Mouse (Mus musculus) hindbrain, embryonic 11.5 days (tissue): ENCODE measurements around the gene Luc7l3. TPM values are rescaled to one million over a fixed set of nuclear protein-coding genes. Genes with fewer than 3 reads are reported as not detected.

Source experiments
- ATAC-seq: fragments of 200-750 bp; cut with Nextera tagmentation; 2 replicates; pipeline ENCODE4 v1.8.0; 2017; ENCODE audit warnings: mild to moderate bottlenecking, moderate TSS enrichment, moderate library complexity; ENCODE audit not compliant: low FRiP score
- DNase-seq: peaks from one replicate; pipeline ENCODE4 v3.0.0-alpha.2; 2015; ENCODE audit warnings: low spot score
- H3K27ac ChIP-seq: fragments of 300-500 bp; sonication (generic); 2 replicates; pipeline ENCODE4 v1.5.1; 2014; ENCODE audit warnings: mild to moderate bottlenecking, low read depth, low read length
- H3K27me3 ChIP-seq: fragments of 300-500 bp; sonication (generic); 2 replicates; pipeline ENCODE4 v1.6.1; 2014; ENCODE audit warnings: mild to moderate bottlenecking, low read length, moderate library complexity, mixed read lengths; ENCODE audit not compliant: control insufficient read depth, insufficient read depth
- H3K36me3 ChIP-seq: fragments of 300-500 bp; sonication (generic); 2 replicates; pipeline ENCODE4 v1.6.1; 2014; ENCODE audit warnings: mild to moderate bottlenecking, low read length, moderate library complexity, mixed read lengths; ENCODE audit not compliant: control insufficient read depth, insufficient read depth
- H3K4me1 ChIP-seq: fragments of 300-500 bp; sonication (generic); replicated peaks from 2 replicates; pipeline ENCODE4 v1.6.1; 2014; ENCODE audit warnings: low read length, mixed read lengths; ENCODE audit not compliant: control insufficient read depth, insufficient read depth
- H3K4me2 ChIP-seq: fragments of 300-500 bp; sonication (generic); replicated peaks from 2 replicates; pipeline ENCODE4 v1.6.1; 2014; ENCODE audit warnings: mild to moderate bottlenecking, low read depth, low read length
- H3K4me3 ChIP-seq: fragments of 300-500 bp; sonication (generic); 2 replicates; pipeline ENCODE4 v1.5.1; 2014; ENCODE audit warnings: low read depth, low read length
- H3K9ac ChIP-seq: fragments of 300-500 bp; sonication (generic); 2 replicates; pipeline ENCODE4 v1.6.1; 2014; ENCODE audit warnings: low read depth, low read length
- H3K9me3 ChIP-seq: fragments of 300-500 bp; sonication (generic); 2 replicates; pipeline ENCODE4 v1.6.1; 2016; ENCODE audit warnings: low read length; ENCODE audit not compliant: control insufficient read depth
- WGBS: fragments of 180-500 bp; shearing (Covaris S2); extraction: QIAGEN DNeasy Blood & Tissue Kit; methylation state at CpG from one replicate; pipeline ENCODE4 v1.1.7; 2014; 5-methylcytosine and 5-hydroxymethylcytosine counted together
- polyA plus RNA-seq: library from polyadenylated mRNA; unstranded; fragments of >200 nt; fragmentation: Nextera tagmentation; extraction: Ambion mirVana; gene quantifications from 2 replicates; pipeline ENCODE4 v1.2.1, GENCODE M21; 2014

Gene Luc7l3
- 118 and 125 TPM in 2 replicates for polyA plus RNA-seq

GRCm38 (mm10) chr11:94321931-94322400 is at the start of gene Luc7l3:
Luc7l3 (minus strand) TSS chr11:94321988.
- peak within 1 kb of the TSS; percentile 92 for H3K4me3 ChIP-seq
- under 1% methylated on average over 36 of the region's 36 CpGs for WGBS
- no peaks in the 10 kb centered on the region; the same call in 1 of the 2 replicates for H3K4me1 ChIP-seq
- H3K27me3 ChIP-seq, result no peaks in the 10 kb centered on the region
- H3K36me3 ChIP-seq, result no peaks in the 10 kb centered on the region
- peak; percentile 95 for ATAC-seq
- H3K4me2 ChIP-seq, result peak within 1 kb of the TSS; percentile 75
- peak; percentile 96 for DNase-seq
- peak within 1 kb of the TSS; percentile 93 for H3K27ac ChIP-seq
- H3K9ac ChIP-seq, result peak within 1 kb of the TSS; percentile 98
- H3K9me3 ChIP-seq, result no peaks in the 10 kb centered on the region

GRCm38 (mm10) chr11:94370809-94371208 is 49.0 kb upstream of the Luc7l3 start:
- DNase-seq (peak; percentile 17), ATAC-seq (no peak)
- Histone ChIP-seq H3K27me3 (no peaks in the 10 kb centered on the region), H3K36me3 (no peaks in the 10 kb centered on the region), H3K4me3 (no peak overlapping the region), H3K9ac (no peak overlapping the region), H3K4me1 (no peaks in the 10 kb centered on the region), H3K9me3 (no peaks in the 10 kb centered on the region), H3K4me2 (no peak overlapping the region), H3K27ac (no peak overlapping the region)
- 33% methylated on average over 5 of the region's 5 CpGs for WGBS

DNA sequence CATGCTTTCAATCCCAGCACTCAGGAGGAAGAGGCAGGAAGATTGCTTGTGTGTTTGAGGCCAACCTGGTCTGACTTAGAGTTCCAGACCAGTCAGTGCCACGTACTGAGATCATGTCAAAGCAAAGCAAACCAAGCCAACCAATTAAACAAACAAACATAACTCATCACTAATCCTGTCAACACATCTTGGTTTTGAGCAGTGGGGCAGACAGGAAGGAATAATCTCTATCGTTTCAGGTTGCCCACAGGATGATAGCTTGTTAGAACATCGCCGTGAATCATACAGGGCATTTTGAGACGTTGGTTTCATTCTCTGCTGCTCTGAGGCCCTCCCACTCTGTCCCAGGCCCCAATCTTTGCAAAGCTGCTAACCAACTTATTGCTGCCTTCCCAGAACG is 48.2 kb upstream of the Luc7l3 start:
- DNase-seq (no peak), ATAC-seq (no peak)
- Histone ChIP-seq H3K27me3 (no peaks in the 10 kb centered on the region), H3K36me3 (no peaks in the 10 kb centered on the region), H3K4me3 (no peak overlapping the region), H3K27ac (no peak overlapping the region), H3K4me1 (no peaks in the 10 kb centered on the region), H3K4me2 (no peak overlapping the region), H3K9ac (no peak overlapping the region), H3K9me3 (no peaks in the 10 kb centered on the region)
- WGBS, result 81% methylated on average over 6 of the region's 6 CpGs

GRCm38 (mm10) chr11:94365340-94365739 is 43.6 kb upstream of the Luc7l3 start:
- ATAC-seq (no peak), DNase-seq (no peak)
- no peak overlapping the region for H3K4me3 ChIP-seq
- WGBS, result 75% methylated on average over 3 of the region's 3 CpGs
- H3K27ac ChIP-seq, result no peak overlapping the region
- H3K27me3 ChIP-seq, result no peaks in the 10 kb centered on the region
- no peaks in the 10 kb centered on the region for H3K9me3 ChIP-seq
- H3K36me3 ChIP-seq, result no peaks in the 10 kb centered on the region
- H3K4me2 ChIP-seq, result no peak overlapping the region
- H3K4me1 ChIP-seq, result no peaks in the 10 kb centered on the region
- no peak overlapping the region for H3K9ac ChIP-seq

- DNase-seq, result no peak
- 83% methylated on average over 7 of the region's 7 CpGs for WGBS
- H3K36me3 ChIP-seq, result no peaks in the 10 kb centered on the region
- no peak for ATAC-seq
- no peak overlapping the region for H3K9ac ChIP-seq
- H3K9me3 ChIP-seq, result no peaks in the 10 kb centered on the region
- H3K27ac ChIP-seq, result no peak overlapping the region
- H3K4me3 ChIP-seq, result no peak overlapping the region
- no peaks in the 10 kb centered on the region for H3K27me3 ChIP-seq
- no peaks in the 10 kb centered on the region for H3K4me1 ChIP-seq
- H3K4me2 ChIP-seq, result no peak overlapping the region
Measured at GRCm38 (mm10) chr11:94363690-94364089, 41.9 kb upstream of the Luc7l3 start.

DNA sequence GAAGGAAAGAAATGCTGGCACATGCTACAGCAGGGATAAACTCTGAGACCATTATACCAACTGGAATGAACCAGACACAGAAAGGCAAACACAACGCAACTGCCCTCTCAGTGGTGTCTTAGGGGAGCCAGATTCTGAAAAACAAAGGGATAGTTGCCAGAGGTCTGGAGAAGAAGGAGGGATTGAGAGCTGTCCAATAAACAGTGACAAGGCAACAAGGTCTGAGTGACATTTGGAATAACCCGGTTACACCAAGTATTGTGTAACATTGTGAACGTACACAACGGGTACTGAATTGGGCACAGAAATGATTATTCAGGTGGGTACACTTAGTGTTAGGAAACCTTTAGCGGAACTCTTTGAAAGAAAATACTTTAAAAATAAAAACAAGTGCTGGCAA is 40.3 kb upstream of the Luc7l3 start:
- WGBS, result 95% methylated on average over 5 of the region's 5 CpGs

GRCm38 (mm10) chr11:94361166-94361870 is 39.5 kb upstream of the Luc7l3 start:
- no peaks in the 10 kb centered on the region for H3K4me1 ChIP-seq
- no peak overlapping the region for H3K4me3 ChIP-seq
- no peak overlapping the region for H3K9ac ChIP-seq
- H3K27ac ChIP-seq, result no peak overlapping the region
- ATAC-seq (no peak), DNase-seq (no peak)
- no peaks in the 10 kb centered on the region for H3K36me3 ChIP-seq
- no peaks in the 10 kb centered on the region for H3K27me3 ChIP-seq
- H3K9me3 ChIP-seq, result no peaks in the 10 kb centered on the region
- no peak overlapping the region for H3K4me2 ChIP-seq
- WGBS, result 91% methylated on average over 14 of the region's 14 CpGs

More for the DNA sequence above, 40.3 kb upstream of the Luc7l3 start:
- no peaks in the 10 kb centered on the region for H3K36me3 ChIP-seq
- H3K4me2 ChIP-seq, result no peak overlapping the region
- DNase-seq, result no peak
- no peak overlapping the region for H3K9ac ChIP-seq
- ATAC-seq, result no peak
- no peak overlapping the region for H3K4me3 ChIP-seq
- H3K9me3 ChIP-seq, result no peaks in the 10 kb centered on the region
- H3K27ac ChIP-seq, result no peak overlapping the region
- no peaks in the 10 kb centered on the region for H3K27me3 ChIP-seq
- H3K4me1 ChIP-seq, result no peaks in the 10 kb centered on the region

- H3K4me2 ChIP-seq, result no peak overlapping the region
- no peaks in the 10 kb centered on the region for H3K9me3 ChIP-seq
- no peak overlapping the region for H3K9ac ChIP-seq
- no peak for ATAC-seq
- H3K36me3 ChIP-seq, result no peaks in the 10 kb centered on the region
- no peak overlapping the region for H3K4me3 ChIP-seq
- WGBS, result 93% methylated on average over 12 of the region's 12 CpGs
- H3K27me3 ChIP-seq, result no peaks in the 10 kb centered on the region
- DNase-seq, result no peak
- H3K4me1 ChIP-seq, result no peaks in the 10 kb centered on the region
- H3K27ac ChIP-seq, result no peak overlapping the region
Measured at GRCm38 (mm10) chr11:94359168-94359567, 37.4 kb upstream of the Luc7l3 start.

GRCm38 (mm10) chr11:94355521-94356217 is 33.9 kb upstream of the Luc7l3 start:
- Histone ChIP-seq H3K9ac (no peak overlapping the region), H3K36me3 (no peaks in the 10 kb centered on the region), H3K4me1 (no peaks in the 10 kb centered on the region), H3K27me3 (no peaks in the 10 kb centered on the region), H3K4me2 (no peak overlapping the region), H3K9me3 (no peaks in the 10 kb centered on the region), H3K4me3 (no peak overlapping the region), H3K27ac (no peak overlapping the region)
- no peak for DNase-seq
- WGBS, result 85% methylated on average over 9 of the region's 9 CpGs
- ATAC-seq, result no peak
